Mouse (Mus musculus): Measurements from ENCODE around the gene Preb. TPM values are rescaled to one million over a fixed set of nuclear protein-coding genes. Genes with fewer than 3 reads are reported as not detected.
A peak's percentile ranks its signal among the peaks of the same experiment; 100 is the strongest.

Gene Preb
- polyA plus RNA-seq, 1 experiment, result 43.7 TPM

GRCm38 (mm10) chr5:30982357-30982756 lies 22.2 kb upstream of the Preb start:
- Histone ChIP-seq H3K4me1 (no peaks in the 10 kb centered on the region), H3K4me3 (replicated peaks) (no peak overlapping the region), H3K27me3 (replicated peaks) (peaks cover 37% of the 10 kb centered on the region), H3K9me3 (0 out of 2 replicates have a peak, but pooled peaks cover 5% of the 10 kb centered on the region), H3K36me3 (replicated peaks; ENCODE audit: low read length) (no peaks in the 10 kb centered on the region)
- no peak for TF ChIP-seq FLI1 (IDR thresholded peaks at IDR 0.05; ENCODE audit: low read length)
- TF ChIP-seq GATA1 (IDR thresholded peaks at IDR 0.05; ENCODE audit: borderline replicate concordance, low read length), result no peak

- Histone ChIP-seq H3K4me1 (no peaks in the 10 kb centered on the region), H3K9me3 (no peaks in the 10 kb centered on the region), H3K36me3 (replicated peaks; ENCODE audit: low read length) (no peaks in the 10 kb centered on the region), H3K27me3 (replicated peaks) (peaks cover 68% of the 10 kb centered on the region), H3K4me3 (replicated peaks) (no peak overlapping the region)
- no peak for TF ChIP-seq FLI1 (IDR thresholded peaks at IDR 0.05; ENCODE audit: low read length)
- no peak for TF ChIP-seq GATA1 (IDR thresholded peaks at IDR 0.05; ENCODE audit: borderline replicate concordance, low read length)
Observed at GRCm38 (mm10) chr5:30974870-30975656, 14.9 kb upstream of the Preb start.

GRCm38 (mm10) chr5:30969440-30969839 lies 9.3 kb upstream of the Preb start:
- TF ChIP-seq GATA1 (IDR thresholded peaks at IDR 0.05; ENCODE audit: borderline replicate concordance, low read length), result no peak
- TF ChIP-seq FLI1 (IDR thresholded peaks at IDR 0.05; ENCODE audit: low read length), result no peak
- no peak overlapping the region for H3K4me3 ChIP-seq (replicated peaks)
- no peaks in the 10 kb centered on the region for H3K36me3 ChIP-seq (replicated peaks; ENCODE audit: low read length)
- H3K27me3 ChIP-seq (replicated peaks), result peaks cover 65% of the 10 kb centered on the region
- peaks cover 10% of the 10 kb centered on the region for H3K4me1 ChIP-seq
- H3K9me3 ChIP-seq, result no peaks in the 10 kb centered on the region

GRCm38 (mm10) chr5:30968416-30968815 lies 8.3 kb upstream of the Preb start, which contains the start of gene Tcf23:
TSS of gene Tcf23 (plus strand) at chr5:30968662.
- TF ChIP-seq GATA1 (IDR thresholded peaks at IDR 0.05; ENCODE audit: borderline replicate concordance, low read length) (no peak), FLI1 (IDR thresholded peaks at IDR 0.05; ENCODE audit: low read length) (no peak)
- H3K4me1 ChIP-seq, result peaks cover 10% of the 10 kb centered on the region
- peaks cover 58% of the 10 kb centered on the region for H3K27me3 ChIP-seq (replicated peaks)
- H3K9me3 ChIP-seq, result peaks cover 6% of the 10 kb centered on the region
- H3K4me3 ChIP-seq (replicated peaks), result no peak within 1 kb of the TSS
- H3K36me3 ChIP-seq (replicated peaks; ENCODE audit: low read length), result no peaks in the 10 kb centered on the region

- no peak overlapping the region for H3K4me3 ChIP-seq (replicated peaks)
- TF ChIP-seq GATA1 (IDR thresholded peaks at IDR 0.05; ENCODE audit: borderline replicate concordance, low read length), result no peak
- TF ChIP-seq FLI1 (IDR thresholded peaks at IDR 0.05; ENCODE audit: low read length), result no peak
- H3K9me3 ChIP-seq, result peaks cover 9% of the 10 kb centered on the region
- peaks cover 24% of the 10 kb centered on the region for H3K4me1 ChIP-seq
- peaks cover 45% of the 10 kb centered on the region for H3K27me3 ChIP-seq (replicated peaks)
- no peaks in the 10 kb centered on the region for H3K36me3 ChIP-seq (replicated peaks; ENCODE audit: low read length)
Observed at GRCm38 (mm10) chr5:30966189-30966588, 6.0 kb upstream of the Preb start.

GRCm38 (mm10) chr5:30963916-30964315 lies 3.8 kb upstream of the Preb start:
- Histone ChIP-seq H3K4me3 (replicated peaks) (no peak overlapping the region), H3K27me3 (replicated peaks) (peaks cover 31% of the 10 kb centered on the region), H3K9me3 (peaks cover 9% of the 10 kb centered on the region), H3K4me1 (peaks cover 36% of the 10 kb centered on the region), H3K36me3 (replicated peaks; ENCODE audit: low read length) (peaks cover under 1% of the 10 kb centered on the region)
- TF ChIP-seq GATA1 (IDR thresholded peaks at IDR 0.05; ENCODE audit: borderline replicate concordance, low read length) (no peak), FLI1 (IDR thresholded peaks at IDR 0.05; ENCODE audit: low read length) (no peak)

GRCm38 (mm10) chr5:30961545-30962505 lies 1.7 kb upstream of the Preb start:
- peak overlapping the region; percentile 64 for H3K4me3 ChIP-seq (replicated peaks)

GRCm38 (mm10) chr5:30960814-30961213 lies 653 bp upstream of the Preb start:
- peaks cover 14% of the 10 kb centered on the region for H3K27me3 ChIP-seq (replicated peaks)
- H3K4me3 ChIP-seq (replicated peaks), result peak overlapping the region; percentile 99
- H3K4me1 ChIP-seq, result peaks cover 50% of the 10 kb centered on the region
- H3K9me3 ChIP-seq, result peaks cover 9% of the 10 kb centered on the region
- TF ChIP-seq FLI1 (IDR thresholded peaks at IDR 0.05; ENCODE audit: low read length) (no peak), GATA1 (IDR thresholded peaks at IDR 0.05; ENCODE audit: borderline replicate concordance, low read length) (no peak)
- H3K36me3 ChIP-seq (replicated peaks; ENCODE audit: low read length), result peaks cover 22% of the 10 kb centered on the region

More at GRCm38 (mm10) chr5:30961545-30962505, 1.7 kb upstream of the Preb start:
- TF ChIP-seq FLI1 (IDR thresholded peaks at IDR 0.05; ENCODE audit: low read length) (no peak), GATA1 (IDR thresholded peaks at IDR 0.05; ENCODE audit: borderline replicate concordance, low read length) (no peak)
- Histone ChIP-seq H3K36me3 (replicated peaks; ENCODE audit: low read length) (peaks cover 18% of the 10 kb centered on the region), H3K27me3 (replicated peaks) (peaks cover 20% of the 10 kb centered on the region), H3K9me3 (peaks cover 9% of the 10 kb centered on the region), H3K4me1 (peaks cover 47% of the 10 kb centered on the region)

GRCm38 (mm10) chr5:30959198-30959854 lies 835 bp downstream of the Preb start:
- peaks cover 37% of the 10 kb centered on the region for H3K36me3 ChIP-seq (replicated peaks; ENCODE audit: low read length)
- H3K9me3 ChIP-seq, result peaks cover 9% of the 10 kb centered on the region
- TF ChIP-seq GATA1 (IDR thresholded peaks at IDR 0.05; ENCODE audit: borderline replicate concordance, low read length) (no peak), FLI1 (IDR thresholded peaks at IDR 0.05; ENCODE audit: low read length) (no peak)

More at GRCm38 (mm10) chr5:30959198-30959854, 835 bp downstream of the Preb start:
- peaks cover 6% of the 10 kb centered on the region for H3K27me3 ChIP-seq (replicated peaks)
- H3K4me3 ChIP-seq (replicated peaks), result peak overlapping the region; percentile 99
- H3K4me1 ChIP-seq, result peaks cover 55% of the 10 kb centered on the region
